Mouse (Mus musculus) lung, postnatal 10 days (tissue): ENCODE results near the gene Ube2u.
"Not testable (repeated sequence)": the region's sequence is repeated elsewhere in the genome, so short reads cannot be mapped to it uniquely, and the experiment has no call there.

Experiments used
- DNase-seq: peaks from one replicate; pipeline ENCODE4 v3.0.0; 2021

Ube2u gene

GRCm38 (mm10) chr4:100478592-100479321 lies at the start of gene Ube2u:
Ube2u (plus strand) TSS chr4:100478849.
- peak; percentile 85 for DNase-seq

- DNase-seq: peak; percentile 52
Observed at GRCm38 (mm10) chr4:100429371-100429900, 49.2 kb upstream of the Ube2u start.

GRCm38 (mm10) chr4:100435281-100436168 lies 43.1 kb upstream of the Ube2u start:
- no peak for DNase-seq

GRCm38 (mm10) chr4:100436169-100436547 lies 42.5 kb upstream of the Ube2u start:
- no peak for DNase-seq

GRCm38 (mm10) chr4:100446897-100447296 lies 31.8 kb upstream of the Ube2u start:
- no peak for DNase-seq

GRCm38 (mm10) chr4:100462493-100463120 lies 16.0 kb upstream of the Ube2u start:
- no peak for DNase-seq

GRCm38 (mm10) chr4:100488447-100488846 lies 9.8 kb downstream of the Ube2u start:
- DNase-seq: no peak

- DNase-seq: no peak
Observed at GRCm38 (mm10) chr4:100495176-100495575, 16.5 kb downstream of the Ube2u start.

GRCm38 (mm10) chr4:100496521-100496920 lies 17.9 kb downstream of the Ube2u start:
- DNase-seq: peak; percentile 28

GRCm38 (mm10) chr4:100498192-100498591 lies 19.5 kb downstream of the Ube2u start:
- peak; percentile 56 for DNase-seq

- DNase-seq: not testable (repeated sequence)
Observed at GRCm38 (mm10) chr4:100499037-100499601, 20.5 kb downstream of the Ube2u start.

- no peak for DNase-seq
Observed at GRCm38 (mm10) chr4:100503337-100503736, 24.7 kb downstream of the Ube2u start.

GRCm38 (mm10) chr4:100517646-100518045 lies 39.0 kb downstream of the Ube2u start:
- DNase-seq: no peak

GRCm38 (mm10) chr4:100522534-100522933 lies 43.9 kb downstream of the Ube2u start:
- DNase-seq: no peak

GRCm38 (mm10) chr4:100524741-100525140 lies 46.1 kb downstream of the Ube2u start:
- no peak for DNase-seq

- peak; percentile 16 for DNase-seq
Observed at GRCm38 (mm10) chr4:100526296-100526695, 47.6 kb downstream of the Ube2u start.

GRCm38 (mm10) chr4:100527086-100527485 lies 48.4 kb downstream of the Ube2u start:
- no peak for DNase-seq

- DNase-seq: peak; percentile 33
Observed at GRCm38 (mm10) chr4:100527554-100528001, 48.9 kb downstream of the Ube2u start.

- DNase-seq: peak; percentile 20
Observed at GRCm38 (mm10) chr4:100533607-100534006, 55.0 kb downstream of the Ube2u start.

GRCm38 (mm10) chr4:100534946-100535345 lies 56.3 kb downstream of the Ube2u start:
- no peak for DNase-seq

- DNase-seq: peak; percentile 67
Observed at GRCm38 (mm10) chr4:100537898-100538297, 59.2 kb downstream of the Ube2u start.

- DNase-seq: no peak
Observed at GRCm38 (mm10) chr4:100539483-100539882, 60.8 kb downstream of the Ube2u start.

GRCm38 (mm10) chr4:100547905-100548304 lies 69.3 kb downstream of the Ube2u start:
- DNase-seq: peak; percentile 63
